Mouse (Mus musculus) central nervous system, embryonic 14 days (tissue): ENCODE measurements around the gene Relb. TPM values are rescaled to one million over a fixed set of nuclear protein-coding genes. Genes with fewer than 3 reads are reported as not detected.

Experiments
- polyA plus RNA-seq: library from polyadenylated mRNA; depleted of rRNA; stranded (reverse); fragments of >200 nt; gene quantifications from 2 replicates; pipeline ENCODE4 v1.2.3, GENCODE M21; 2012; rRNA removed

Gene Relb
- 4.5 and 8.3 TPM in 2 replicates for polyA plus RNA-seq

GRCm38 (mm10) chr7:19629361-19629734, at the start of gene Relb:
TSS of gene Relb (minus strand) at chr7:19629438.

GRCm38 (mm10) chr7:19677872-19678271, 48.6 kb upstream of the Relb start, which contains the start of gene Apoc2:
TSS of gene Apoc2 (minus strand) at chr7:19677941.

GRCm38 (mm10) chr7:19664955-19665841, 36.0 kb upstream of the Relb start, which contains the start of gene Clptm1:
TSS of gene Clptm1 (minus strand) at chr7:19665033.

DNA sequence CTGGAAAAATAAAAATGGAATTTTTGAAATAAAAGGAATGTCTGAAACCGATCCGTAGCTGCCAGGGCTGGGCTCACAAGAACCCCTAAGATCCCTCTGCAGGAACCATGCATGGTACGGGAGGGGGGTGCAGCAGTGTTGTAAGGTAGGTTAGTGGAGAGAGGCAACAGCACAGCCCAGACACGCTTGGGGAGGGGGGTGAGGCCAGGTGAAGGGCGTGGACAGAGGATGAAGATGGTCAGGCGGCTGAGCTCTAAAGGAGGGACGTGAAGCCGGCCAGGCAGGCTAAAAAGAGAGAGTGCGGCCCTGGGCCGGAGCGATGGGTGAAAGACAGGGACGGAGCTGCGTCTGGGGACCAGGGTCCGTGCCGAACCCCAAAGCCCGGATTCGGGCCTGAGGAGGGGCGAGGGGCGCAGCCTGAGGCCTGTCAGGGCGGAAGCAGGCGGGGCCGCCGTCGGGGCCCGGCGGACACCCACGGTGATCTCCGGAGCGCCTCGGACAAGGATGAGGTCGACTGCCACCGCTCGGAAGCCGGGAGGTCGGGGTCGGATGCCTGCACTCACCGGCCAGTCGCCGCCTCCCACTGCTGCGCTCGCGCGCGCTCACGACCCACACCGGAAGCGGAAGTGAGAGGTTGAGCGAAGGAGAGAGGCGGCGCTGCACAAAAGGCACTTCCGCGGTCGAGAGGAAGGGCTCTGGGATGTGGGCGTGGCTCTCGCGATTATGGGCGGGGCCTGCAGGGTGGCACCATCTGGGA, 25.2 kb downstream of the Relb start, which contains the start of gene Clasrp:
TSS of gene Clasrp (minus strand) at position 638 of the 757 bp plus-strand sequence.

GRCm38 (mm10) chr7:19577141-19577852, 51.9 kb downstream of the Relb start, which contains the start of the genes Zfp296 and Gemin7:
TSS of gene Zfp296 (plus strand) at chr7:19577287.
TSS of gene Gemin7 (minus strand) at chr7:19577595.

DNA sequence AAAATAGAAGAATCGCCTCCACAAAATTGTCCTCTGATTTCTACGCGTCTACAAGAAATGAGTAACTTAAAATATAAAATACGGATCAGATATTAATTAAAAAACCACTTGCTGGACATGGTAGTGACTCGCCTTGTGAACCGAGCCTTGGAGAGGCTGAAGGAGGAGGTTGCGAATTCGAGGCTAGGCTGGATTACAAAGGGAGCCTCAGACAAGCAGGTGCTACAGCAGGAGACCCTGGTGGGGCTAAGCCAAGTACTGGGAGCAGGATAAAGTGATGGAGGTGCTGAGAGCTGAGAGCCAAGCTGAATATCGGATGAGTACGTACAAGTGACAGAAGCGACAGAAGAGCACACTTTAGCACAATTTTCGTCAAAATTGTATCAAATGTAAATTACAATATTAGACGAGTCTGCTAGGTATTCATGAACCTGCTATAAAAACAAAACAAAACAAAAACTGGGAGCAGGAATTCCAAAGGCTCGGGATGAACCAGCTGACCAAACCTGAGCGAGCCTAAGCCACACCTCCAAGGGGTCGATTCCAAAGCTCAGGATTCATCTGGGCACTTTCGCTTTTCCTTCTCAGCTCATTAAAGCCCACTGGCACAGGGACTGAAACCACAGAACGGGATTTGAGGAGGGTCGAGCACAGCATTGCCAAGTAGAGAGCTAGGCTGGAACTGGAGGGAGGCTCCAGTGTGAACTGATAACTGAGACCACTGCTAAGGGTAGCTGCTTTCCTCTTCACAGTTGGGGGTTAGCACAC, 66.4 kb downstream of the Relb start, which contains the start of gene Ppp1r37:
TSS of gene Ppp1r37 (minus strand) at position 434 of the 768 bp plus-strand sequence.

Other genes with a start within 250 kb of the Relb start
- gene Ercc2, start 247.4 kb downstream of the Relb start, polyA plus RNA-seq: 75.9 and 76.5 TPM in 2 replicates
- 1.4 and 2.5 TPM in 2 replicates for gene Klc3, start 225.3 kb downstream of the Relb start, polyA plus RNA-seq
- 0.10 and 25.4 TPM in 2 replicates for gene Ckm, start 224.7 kb downstream of the Relb start, polyA plus RNA-seq
- gene Mark4, start 170.6 kb downstream of the Relb start, polyA plus RNA-seq: 51.1 and 55.1 TPM in 2 replicates
- 0.85 and 1.6 TPM in 2 replicates for gene Exoc3l2, start 166.1 kb downstream of the Relb start, polyA plus RNA-seq
- gene Bloc1s3, start 121.1 kb downstream of the Relb start, polyA plus RNA-seq: 9.1 and 10.5 TPM in 2 replicates
- 34.1 and 35.1 TPM in 2 replicates for gene Trappc6a, start 121.0 kb downstream of the Relb start, polyA plus RNA-seq
- 0.33 and 0.34 TPM in 2 replicates for gene Nkpd1, start 111.6 kb downstream of the Relb start, polyA plus RNA-seq
- 96.0 and 96.5 TPM in 2 replicates for gene Ppp1r37, start 66.4 kb downstream of the Relb start, polyA plus RNA-seq
- gene Zfp296, start 52.2 kb downstream of the Relb start, polyA plus RNA-seq: 0.96 and 1.3 TPM in 2 replicates
- 63.7 and 64.1 TPM in 2 replicates for gene Gemin7, start 51.8 kb downstream of the Relb start, polyA plus RNA-seq
- gene Clasrp, start 25.0 kb downstream of the Relb start, polyA plus RNA-seq: 169 and 179 TPM in 2 replicates
- 81.5 and 83.9 TPM in 2 replicates for gene Clptm1, start 35.6 kb upstream of the Relb start, polyA plus RNA-seq
- gene Apoc2, start 48.5 kb upstream of the Relb start, polyA plus RNA-seq: 0.18 and 0.39 TPM in 2 replicates
- gene Gm44805, start 52.0 kb upstream of the Relb start, polyA plus RNA-seq: not detected in 2 replicates
- not detected in 2 replicates for gene Apoc4, start 52.0 kb upstream of the Relb start, polyA plus RNA-seq
- gene Apoc1, start 63.2 kb upstream of the Relb start, polyA plus RNA-seq: 1.4 and 1.9 TPM in 2 replicates
- gene Apoe, start 69.8 kb upstream of the Relb start, polyA plus RNA-seq: 310 and 317 TPM in 2 replicates
- gene Tomm40, start 86.0 kb upstream of the Relb start, polyA plus RNA-seq: 100.0 and 101 TPM in 2 replicates
- 36.1 and 40.6 TPM in 2 replicates for gene Nectin2, start 121.0 kb upstream of the Relb start, polyA plus RNA-seq
- gene Bcam, start 141.6 kb upstream of the Relb start, polyA plus RNA-seq: 9.6 and 26.2 TPM in 2 replicates
- gene Cblc, start 167.4 kb upstream of the Relb start, polyA plus RNA-seq: 0.16 and 0.75 TPM in 2 replicates
- gene Bcl3, start 193.3 kb upstream of the Relb start, polyA plus RNA-seq: 0.91 and 2.3 TPM in 2 replicates
- 10.0 and 11.8 TPM in 2 replicates for gene Gm19345, start 222.6 kb upstream of the Relb start, polyA plus RNA-seq
- gene Ceacam16, start 231.9 kb upstream of the Relb start, polyA plus RNA-seq: 0.04 TPM in 1 of 2 replicates, not detected in the other